Mouse (Mus musculus) forebrain, embryonic 10.5 days (tissue): Measurements from ENCODE around the gene Rab3gap2. TPM values are rescaled to one million over a fixed set of nuclear protein-coding genes. Genes with fewer than 3 reads are reported as not detected.

ENCODE experiments used
- DNase-seq: peaks from one replicate; pipeline ENCODE4 v3.0.0-alpha.2; 2017; ENCODE audit warnings: low spot score; ENCODE audit errors: extremely low spot score
- H3K27ac ChIP-seq: fragments of 300-500 bp; sonication (generic); 2 replicates; pipeline ENCODE4 v1.5.1; 2016; ENCODE audit warnings: mild to moderate bottlenecking
- H3K27me3 ChIP-seq: fragments of 300-500 bp; sonication (generic); 2 replicates; pipeline ENCODE4 v1.6.1; 2016; ENCODE audit warnings: mild to moderate bottlenecking; ENCODE audit not compliant: poor library complexity, severe bottlenecking
- H3K36me3 ChIP-seq: fragments of 300-500 bp; sonication (generic); replicated peaks from 2 replicates; pipeline ENCODE4 v1.6.1; 2016; ENCODE audit warnings: mild to moderate bottlenecking, moderate library complexity
- H3K4me1 ChIP-seq: fragments of 300-500 bp; sonication (generic); 2 replicates; pipeline ENCODE4 v1.6.1; 2016
- H3K4me3 ChIP-seq: fragments of 300-500 bp; sonication (generic); 2 replicates; pipeline ENCODE4 v1.5.1; 2016; ENCODE audit warnings: mild to moderate bottlenecking, moderate library complexity
- H3K9me3 ChIP-seq: fragments of 300-500 bp; sonication (generic); 2 replicates; pipeline ENCODE4 v1.6.1; 2016; ENCODE audit warnings: mild to moderate bottlenecking, moderate library complexity
- WGBS: fragments of 180-500 bp; shearing (Covaris S2); methylation state at CpG from one replicate; pipeline ENCODE4 v1.1.7; 2016; 5-methylcytosine and 5-hydroxymethylcytosine counted together
- microRNA counts: library from miRNA; unstranded; fragments of <30 nt; microRNA quantifications from one replicate; lab custom pipeline; 2017
- microRNA-seq: library from miRNA; unstranded; fragments of <30 nt; microRNA quantifications from one replicate; pipeline ENCODE4, GENCODE M21; 2017
- polyA plus RNA-seq: library from polyadenylated mRNA; unstranded; fragments of >200 nt; fragmentation: Nextera tagmentation; extraction: Ambion mirVana; gene quantifications from 2 replicates; pipeline ENCODE4 v1.2.1, GENCODE M21; 2016

The Rab3gap2 gene
- polyA plus RNA-seq, 1 experiment from 2014 or later, result 19.0 TPM

DNA sequence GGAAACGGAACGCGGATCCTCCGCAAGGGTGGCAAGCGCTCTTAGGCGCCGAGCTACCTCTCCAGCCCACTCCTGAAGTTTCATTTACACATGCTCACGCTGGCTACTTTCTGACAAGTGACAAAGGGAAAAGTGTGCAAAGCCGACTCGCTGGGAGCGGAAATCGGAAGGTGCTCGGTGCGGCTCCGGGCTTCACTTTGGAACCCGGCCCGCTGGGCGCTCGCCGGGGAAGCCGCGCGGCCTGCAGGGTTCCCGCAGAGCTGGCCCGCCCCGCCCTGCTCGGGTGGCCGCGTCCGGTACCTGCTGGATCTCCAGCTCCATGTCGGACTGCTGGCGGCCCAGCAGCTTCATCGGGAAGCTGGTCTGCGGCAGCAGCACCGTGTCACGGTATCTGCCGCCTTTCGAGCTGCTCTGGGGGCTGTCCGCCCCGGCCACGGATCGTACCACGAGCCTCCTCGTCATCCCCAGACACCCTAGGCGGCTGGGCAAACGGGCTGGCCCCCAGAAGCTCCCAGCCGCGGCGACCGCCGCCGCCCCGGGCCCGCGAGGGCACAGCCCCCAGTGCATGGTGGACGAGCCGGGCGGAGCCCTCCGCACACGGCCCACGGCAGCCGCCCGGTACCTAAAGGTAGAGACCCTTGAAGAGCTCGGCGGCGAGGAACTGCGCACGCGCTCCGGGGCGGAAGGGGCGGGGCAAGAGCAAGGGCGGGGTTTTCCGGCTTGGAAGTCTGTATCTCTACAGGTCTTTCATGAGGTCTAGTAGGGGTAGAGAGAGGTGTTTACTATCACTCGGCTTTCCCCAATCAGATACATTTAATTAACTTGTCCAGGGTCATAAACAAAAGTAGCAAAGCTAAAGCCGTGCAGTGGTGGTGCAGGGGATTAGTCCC is 125.0 kb downstream of the Rab3gap2 start, which contains the start of gene Iars2:
Iars2 (minus strand) TSS at position 676 of the 890 bp plus-strand sequence.
- Histone ChIP-seq H3K36me3 (peaks cover 32% of the 10 kb centered on the region), H3K27me3 (no peaks in the 10 kb centered on the region), H3K4me3 (peak within 1 kb of the TSS; percentile 95), H3K4me1 (peaks cover 41% of the 10 kb centered on the region), H3K27ac (peak within 1 kb of the TSS; percentile 96), H3K9me3 (no peaks in the 10 kb centered on the region)
- DNase-seq, result peak; percentile 93
- under 1% methylated on average over 76 of the region's 76 CpGs for WGBS

DNA sequence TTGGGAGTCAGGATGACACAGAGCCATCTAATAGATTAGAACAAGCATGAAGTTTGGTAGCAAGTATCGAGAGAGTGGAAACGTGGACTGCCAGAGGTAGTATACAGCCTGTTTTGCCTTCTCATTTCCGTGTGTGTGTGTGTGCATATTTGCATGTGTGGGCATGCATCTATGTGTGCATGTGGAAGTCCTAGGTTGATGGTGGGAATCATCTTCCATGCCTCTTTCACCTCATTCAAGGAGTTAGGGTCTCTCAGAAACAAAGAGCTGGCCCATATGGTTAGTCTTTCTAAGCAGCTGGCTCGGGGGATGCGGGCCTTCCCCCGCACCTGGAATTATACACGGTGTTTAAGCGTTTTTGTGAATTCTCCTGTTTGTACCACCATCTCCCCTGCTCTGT is 125.9 kb downstream of the Rab3gap2 start:
- H3K4me3 ChIP-seq, result peak overlapping the region; percentile 95
- H3K36me3 ChIP-seq, result peaks cover 23% of the 10 kb centered on the region
- no peaks in the 10 kb centered on the region for H3K27me3 ChIP-seq
- H3K9me3 ChIP-seq, result no peaks in the 10 kb centered on the region
- no peak overlapping the region for H3K27ac ChIP-seq
- no peak for DNase-seq
- H3K4me1 ChIP-seq, result peaks cover 48% of the 10 kb centered on the region
- WGBS, result 89% methylated on average over 8 of the region's 8 CpGs

DNA sequence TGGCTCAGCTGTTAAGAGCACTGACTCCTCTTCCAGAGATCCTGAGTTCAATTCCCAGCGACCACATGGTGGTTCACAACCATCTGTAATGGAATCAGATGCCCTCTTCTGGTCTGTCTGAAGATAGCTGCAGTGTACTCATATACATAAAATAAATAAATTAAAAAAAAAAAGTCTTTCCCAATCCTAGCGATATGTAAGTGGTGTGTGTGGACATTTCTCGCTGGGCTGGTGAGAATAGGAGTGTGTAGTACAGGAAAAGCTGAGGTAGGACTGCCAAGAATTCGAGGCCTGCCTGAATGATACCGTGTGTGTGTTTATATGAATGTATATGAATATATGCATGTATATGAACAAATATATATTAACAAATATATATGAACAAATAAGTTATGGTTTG is 127.4 kb downstream of the Rab3gap2 start:
- Histone ChIP-seq H3K36me3 (peaks cover 9% of the 10 kb centered on the region), H3K9me3 (no peaks in the 10 kb centered on the region), H3K4me3 (peak overlapping the region; percentile 70), H3K4me1 (peaks cover 63% of the 10 kb centered on the region), H3K27ac (peak overlapping the region; percentile 89; the same call in 1 of the 2 replicates), H3K27me3 (no peaks in the 10 kb centered on the region)
- WGBS, result 60% methylated on average over 5 of the region's 5 CpGs
- no peak for DNase-seq

DNA sequence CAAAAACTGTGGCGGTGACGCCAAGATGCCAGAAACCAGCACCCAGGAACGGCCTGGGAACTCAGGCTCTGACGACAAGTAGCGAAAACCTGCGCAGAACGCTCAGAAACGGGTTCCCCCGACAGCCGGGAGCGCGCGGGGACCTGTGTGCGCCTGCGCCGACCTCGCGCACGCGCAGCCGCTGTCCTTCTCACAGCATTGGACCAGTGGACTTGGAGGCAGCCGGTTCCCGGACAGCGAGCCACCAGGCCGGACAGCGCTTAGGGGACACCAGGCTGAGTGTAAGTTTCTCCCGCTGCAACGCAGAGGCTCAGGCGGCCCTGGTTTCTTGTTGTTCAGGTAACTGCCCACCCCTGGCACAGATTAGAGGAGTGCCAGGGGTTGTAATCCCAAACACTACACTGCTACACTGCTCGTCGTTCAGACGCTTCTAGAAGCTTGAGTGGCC is 128.1 kb downstream of the Rab3gap2 start, which contains the start of gene Bpnt1:
Bpnt1 (plus strand) TSS at position 167 of the 448 bp plus-strand sequence.
- WGBS, result under 1% methylated on average over 32 of the region's 32 CpGs
- peaks cover 69% of the 10 kb centered on the region for H3K4me1 ChIP-seq
- no peaks in the 10 kb centered on the region for H3K9me3 ChIP-seq
- peaks cover 3% of the 10 kb centered on the region for H3K36me3 ChIP-seq
- no peaks in the 10 kb centered on the region for H3K27me3 ChIP-seq
- H3K27ac ChIP-seq, result peak within 1 kb of the TSS; percentile 89
- peak; percentile 90 for DNase-seq
- H3K4me3 ChIP-seq, result peak within 1 kb of the TSS; percentile 70

DNA sequence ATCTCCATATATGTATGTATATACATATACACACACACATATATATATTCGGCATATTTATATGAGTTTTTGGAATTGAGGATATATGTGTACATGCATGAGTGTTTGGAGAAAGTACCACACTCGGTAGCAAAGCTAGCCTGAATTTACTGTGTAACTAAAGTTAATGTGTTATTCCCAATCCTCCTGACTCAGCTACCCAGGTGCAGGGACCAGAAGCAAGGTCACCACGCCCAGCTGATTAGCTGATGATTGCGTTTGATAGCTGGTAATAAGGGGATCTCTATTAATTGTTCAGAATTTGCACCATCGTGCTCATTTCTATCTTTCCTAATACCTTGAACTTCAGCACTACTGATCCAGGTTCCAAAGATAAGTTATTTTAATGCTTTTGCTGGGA is 129.7 kb downstream of the Rab3gap2 start:
- peaks cover 64% of the 10 kb centered on the region for H3K4me1 ChIP-seq
- 0 out of 2 replicates have a peak overlapping the region, but pooled peaks have one; percentile 70 for H3K4me3 ChIP-seq
- H3K36me3 ChIP-seq, result peaks cover 11% of the 10 kb centered on the region
- H3K9me3 ChIP-seq, result no peaks in the 10 kb centered on the region
- 96% methylated on average over 5 of the region's 5 CpGs for WGBS
- no peak overlapping the region for H3K27ac ChIP-seq
- no peak for DNase-seq
- no peaks in the 10 kb centered on the region for H3K27me3 ChIP-seq

DNA sequence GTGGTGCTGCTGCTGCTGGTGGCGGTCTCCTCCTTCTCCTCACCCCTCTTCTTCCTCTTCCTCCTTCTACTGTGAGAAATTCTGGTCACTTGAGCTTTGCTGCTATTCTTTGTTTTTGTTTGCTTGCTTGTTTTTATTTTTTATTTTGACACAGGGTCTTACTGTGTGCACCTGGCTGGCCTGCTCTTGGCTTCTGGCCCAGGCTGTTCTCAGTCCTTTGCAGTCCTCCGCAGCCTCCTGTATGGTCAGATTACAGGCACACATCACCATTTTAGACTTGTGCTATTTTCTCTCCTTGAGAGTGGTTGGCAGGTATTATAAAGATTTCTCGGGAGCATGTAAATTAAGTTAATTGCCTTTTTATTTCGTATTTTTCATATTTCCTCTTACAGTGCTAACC is 130.2 kb downstream of the Rab3gap2 start:
- Histone ChIP-seq H3K36me3 (peaks cover 16% of the 10 kb centered on the region), H3K9me3 (no peaks in the 10 kb centered on the region), H3K4me3 (no peak overlapping the region), H3K27me3 (no peaks in the 10 kb centered on the region), H3K4me1 (peaks cover 64% of the 10 kb centered on the region), H3K27ac (no peak overlapping the region)
- 86% methylated on average over 4 of the region's 4 CpGs for WGBS
- DNase-seq, result no peak

DNA sequence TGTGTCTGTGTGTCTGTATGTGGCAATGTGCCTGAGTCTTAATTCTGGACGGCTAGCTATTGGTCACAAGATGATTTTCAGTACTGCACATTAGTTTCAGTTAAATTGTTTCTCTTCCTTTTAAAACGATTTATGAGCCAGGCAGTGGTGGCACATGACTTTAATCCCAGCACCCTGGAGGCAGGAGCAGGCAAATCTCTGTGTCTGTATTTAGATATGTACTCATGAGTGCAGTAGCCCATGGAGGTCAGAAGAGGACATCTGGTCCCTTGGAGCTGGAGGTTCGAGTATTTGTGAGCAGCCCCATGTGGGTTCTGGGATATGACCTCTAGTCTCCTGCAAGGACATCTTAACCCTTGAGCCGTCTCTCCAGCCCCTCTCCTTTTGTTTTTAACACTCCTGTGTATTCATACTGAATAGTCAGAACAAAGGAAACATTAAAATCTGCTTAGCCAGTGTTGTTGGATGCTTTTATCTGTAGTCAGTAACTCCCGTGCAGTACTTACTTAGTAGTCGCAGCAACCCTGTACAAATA is 131.4 kb downstream of the Rab3gap2 start:
- WGBS, result 80% methylated on average over 6 of the region's 6 CpGs
- Histone ChIP-seq H3K27me3 (no peaks in the 10 kb centered on the region), H3K4me1 (peaks cover 58% of the 10 kb centered on the region), H3K36me3 (peaks cover 28% of the 10 kb centered on the region), H3K9me3 (no peaks in the 10 kb centered on the region), H3K27ac (0 out of 2 replicates have a peak overlapping the region, but pooled peaks have one; percentile 25), H3K4me3 (no peak overlapping the region)
- DNase-seq, result no peak

MicroRNA genes within 50 kb of the gene (microRNA counts, 519-probe panel; counts per million panel counts)
- microRNA mmu-miR-194 (lab: Ali Mortazavi, UCI) (341 counts per million, percentile 65 among the panel's probes with 10 or more counts), microRNA mmu-miR-664 (lab: Ali Mortazavi, UCI) (341 counts per million, percentile 65 among the panel's probes with 10 or more counts)

Small RNA genes lying within 50 kb of the gene (microRNA-seq; reads per million reads assigned to microRNA genes)
- gene Mir194-1, result 1.5 reads per million
- gene Mir215, result not detected
- gene Mir664, result 2.7 reads per million

Other genes starting within 250 kb of the Rab3gap2 start
- 3.5 and 3.6 TPM in 2 replicates for gene Mark1, start 204.5 kb upstream of the Rab3gap2 start, polyA plus RNA-seq
- 27.7 and 30.6 TPM in 2 replicates for gene Iars2, start 125.3 kb downstream of the Rab3gap2 start, polyA plus RNA-seq
- 33.6 and 36.2 TPM in 2 replicates for gene Bpnt1, start 128.0 kb downstream of the Rab3gap2 start, polyA plus RNA-seq
- gene Eprs, start 158.9 kb downstream of the Rab3gap2 start, polyA plus RNA-seq, result 165 and 166 TPM in 2 replicates